Mouse (Mus musculus) kidney, postnatal 14 days (tissue): ENCODE measurements at regions not wholly inside any gene's neighbourhood (a gene's known extent, or its start where the extent isn't known, plus 50 kb on each side); places are given as distances from the start of the nearest gene placed in this dataset.

ENCODE experiments used
- DNase-seq: peaks from one replicate; pipeline ENCODE4 v3.0.0; 2022; ENCODE audit warnings: mixed read lengths

DNA sequence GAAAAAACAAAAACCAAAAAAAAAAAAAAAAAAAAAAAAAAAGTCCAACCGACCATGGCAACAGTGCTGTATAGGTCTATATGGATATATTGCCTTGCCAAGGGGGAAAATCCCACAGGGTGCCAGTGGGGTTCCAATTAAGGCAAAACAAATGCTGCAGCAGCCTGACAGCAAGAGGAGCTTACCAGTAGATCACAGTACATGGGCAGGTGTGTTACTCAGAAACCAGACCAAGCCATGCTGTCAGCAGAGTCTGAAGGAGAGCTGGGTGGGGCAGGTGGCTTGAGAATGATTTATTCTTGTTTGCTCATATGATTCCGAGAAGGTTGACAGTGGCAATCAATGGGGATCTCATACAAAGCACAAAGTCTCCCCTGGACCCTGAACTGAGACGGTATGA lies 645.5 kb downstream of the Nedd1 start:
- no peak for DNase-seq

DNA sequence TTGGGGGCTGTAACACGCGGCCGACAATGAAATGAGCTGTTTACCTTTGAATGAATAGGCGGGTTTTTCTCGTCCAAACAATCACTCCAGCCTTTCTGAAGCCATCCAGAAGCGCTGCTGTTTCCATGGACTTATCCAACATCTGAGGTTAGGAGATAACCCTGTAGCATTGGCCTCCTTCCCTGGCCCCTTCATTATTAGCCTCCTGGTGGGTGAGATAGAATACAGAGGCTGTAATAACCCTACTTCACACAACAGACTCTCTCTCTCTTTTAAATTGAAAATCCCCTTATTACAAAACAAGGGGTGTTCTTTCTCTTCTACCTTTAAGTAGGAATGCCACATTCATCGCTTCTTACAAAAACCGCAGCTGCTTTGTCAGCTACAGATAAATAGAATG lies 646.8 kb downstream of the Nedd1 start:
- DNase-seq = no peak

DNA sequence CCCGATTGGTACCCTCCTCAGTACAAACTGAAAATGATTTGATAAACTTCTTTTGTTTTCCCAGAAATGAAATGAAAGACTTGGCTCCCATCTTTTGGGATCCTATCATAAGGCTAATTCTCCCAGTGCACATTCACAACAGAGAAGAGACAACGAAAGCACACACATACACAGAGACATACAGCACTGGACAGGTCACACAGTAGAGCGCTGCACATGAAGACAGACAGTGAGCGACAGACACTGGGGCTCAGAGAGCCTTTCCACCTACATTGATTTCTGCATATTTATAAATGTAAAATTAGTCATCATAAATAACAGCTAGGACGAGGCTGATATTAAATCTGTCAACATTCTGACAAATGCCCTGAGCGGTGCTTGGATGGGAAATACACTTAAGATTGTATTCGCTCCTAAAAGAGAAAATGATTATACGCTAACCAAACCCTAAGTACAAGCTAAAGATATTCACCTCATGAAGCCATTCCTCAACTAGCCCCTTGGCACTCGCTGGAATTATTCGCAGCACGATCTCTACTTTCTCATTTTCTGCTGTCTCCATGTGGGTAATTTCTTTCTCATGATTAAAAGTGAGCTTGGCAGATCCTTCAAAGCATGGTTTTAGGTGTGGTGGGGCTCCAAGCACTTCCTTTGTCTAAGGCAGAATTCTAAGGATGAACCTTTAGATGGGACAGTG lies 647.4 kb downstream of the Nedd1 start:
- DNase-seq = no peak

DNA sequence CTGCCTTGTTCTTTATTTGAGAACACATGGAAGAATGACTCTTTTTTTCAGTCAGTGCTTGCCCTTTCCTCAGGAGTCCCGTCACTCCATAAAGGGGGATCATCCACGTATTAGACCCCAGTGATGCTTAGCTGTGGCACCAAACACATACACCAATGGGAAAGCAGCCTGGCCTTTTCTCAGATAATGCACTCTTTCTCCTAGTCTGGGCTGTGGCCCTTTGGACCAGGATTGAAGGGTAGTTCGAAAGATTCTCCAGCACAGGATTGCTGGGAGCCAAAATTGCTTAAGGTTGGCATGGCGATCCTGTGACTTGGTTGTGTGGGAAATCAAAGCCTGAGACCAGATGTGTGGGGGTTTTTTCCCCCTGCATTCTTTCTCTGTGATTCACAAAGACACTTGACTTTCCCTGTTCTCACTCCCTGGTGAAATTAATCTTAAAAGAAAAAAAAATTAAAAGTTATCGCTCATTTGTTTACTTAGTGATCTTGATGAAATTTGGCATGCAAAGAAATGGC lies 648.3 kb downstream of the Nedd1 start:
- DNase-seq = no peak

DNA sequence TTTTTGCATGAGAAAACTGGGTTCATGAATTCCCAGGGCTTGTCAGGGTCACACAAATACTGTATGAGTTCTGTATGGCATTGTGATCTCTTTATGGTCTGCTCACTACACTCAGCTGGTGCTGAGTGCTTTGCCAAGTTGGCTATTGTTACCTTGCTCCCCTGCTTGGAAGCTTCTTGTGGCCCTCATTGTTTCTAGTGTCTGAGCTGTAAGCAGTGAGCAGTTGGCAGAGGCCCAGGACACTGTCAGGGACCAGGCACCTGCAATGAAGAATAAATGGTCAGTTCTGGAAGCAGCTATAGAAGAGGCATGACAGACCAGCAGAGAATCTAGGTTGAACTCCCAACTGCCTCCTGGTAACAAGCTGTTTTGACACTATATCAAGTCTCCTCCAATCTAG lies 677.4 kb downstream of the Nedd1 start:
- no peak for DNase-seq

DNA sequence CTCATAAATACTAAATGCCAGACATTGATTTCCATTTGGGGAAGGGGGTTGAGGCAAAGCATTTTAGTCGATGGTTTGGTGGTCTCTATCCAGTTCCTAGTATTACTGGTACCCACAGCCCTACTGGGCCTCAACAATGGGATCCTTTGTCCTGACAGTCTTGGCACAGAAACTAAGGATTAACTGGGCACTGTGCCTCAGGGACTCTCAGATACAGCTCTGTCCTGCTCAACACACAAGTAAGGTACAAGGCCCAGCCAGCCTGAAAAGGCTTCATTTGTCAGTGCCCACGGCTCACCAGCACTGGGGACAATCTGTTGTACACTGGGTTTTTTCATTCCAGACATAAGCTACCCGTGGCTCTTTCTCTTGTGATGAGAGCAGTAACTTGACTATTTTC lies 686.0 kb downstream of the Nedd1 start:
- no peak for DNase-seq

DNA sequence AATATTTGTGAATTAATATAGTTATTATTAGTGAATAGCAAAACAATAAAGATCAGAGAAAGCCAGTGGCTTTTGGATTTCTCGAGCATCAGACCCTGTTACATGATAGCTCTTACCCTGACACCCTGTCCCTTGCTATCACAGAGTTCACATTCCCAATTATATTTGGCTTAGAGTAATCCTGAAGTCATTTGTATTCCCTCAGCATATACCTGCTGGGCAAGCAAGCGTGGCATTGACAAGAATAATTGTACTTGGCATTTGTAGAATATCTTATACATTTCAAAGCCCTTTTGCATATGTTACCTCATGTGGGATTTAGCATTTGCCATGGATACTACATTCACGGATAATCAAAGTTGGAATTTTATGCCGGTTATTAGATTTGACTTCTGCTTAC lies 692.0 kb downstream of the Nedd1 start:
- no peak for DNase-seq

DNA sequence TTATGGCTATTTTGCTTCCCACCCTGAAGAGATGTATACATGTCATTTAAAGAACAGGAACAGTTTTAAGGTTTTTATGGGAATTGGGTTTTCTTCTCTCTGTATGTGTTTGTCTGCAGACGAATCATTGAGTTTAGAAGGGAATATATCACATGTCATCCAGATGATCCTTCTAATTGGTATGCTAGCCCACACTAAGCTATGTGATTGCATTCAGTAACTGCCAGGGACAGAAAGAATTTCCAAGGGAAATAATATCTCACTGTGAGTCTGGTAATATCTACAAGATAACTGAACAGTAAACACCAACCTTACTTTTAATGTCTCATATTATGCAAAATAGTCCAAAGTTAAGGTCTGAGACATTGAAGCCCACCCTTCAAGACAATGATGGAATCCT lies 698.0 kb downstream of the Nedd1 start:
- no peak for DNase-seq

DNA sequence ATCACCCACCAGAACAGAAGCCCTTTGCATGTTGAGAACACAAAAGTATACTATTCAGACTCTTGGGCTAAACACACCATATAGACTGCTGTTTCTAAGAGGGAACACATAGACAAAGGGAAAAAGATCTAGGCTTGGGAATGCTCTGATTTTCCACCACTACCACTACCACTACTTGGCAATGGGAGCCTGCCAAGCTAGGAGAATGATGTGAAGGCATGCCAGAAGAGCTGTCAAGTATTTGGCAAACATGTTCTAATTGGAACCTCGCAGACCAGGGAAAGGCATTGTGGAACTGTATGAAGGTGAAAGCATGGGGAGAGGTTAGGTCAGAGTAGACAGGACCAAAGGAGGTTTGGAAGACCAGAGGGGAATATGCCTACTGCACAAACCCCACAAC lies 701.2 kb downstream of the Nedd1 start:
- no peak for DNase-seq

DNA sequence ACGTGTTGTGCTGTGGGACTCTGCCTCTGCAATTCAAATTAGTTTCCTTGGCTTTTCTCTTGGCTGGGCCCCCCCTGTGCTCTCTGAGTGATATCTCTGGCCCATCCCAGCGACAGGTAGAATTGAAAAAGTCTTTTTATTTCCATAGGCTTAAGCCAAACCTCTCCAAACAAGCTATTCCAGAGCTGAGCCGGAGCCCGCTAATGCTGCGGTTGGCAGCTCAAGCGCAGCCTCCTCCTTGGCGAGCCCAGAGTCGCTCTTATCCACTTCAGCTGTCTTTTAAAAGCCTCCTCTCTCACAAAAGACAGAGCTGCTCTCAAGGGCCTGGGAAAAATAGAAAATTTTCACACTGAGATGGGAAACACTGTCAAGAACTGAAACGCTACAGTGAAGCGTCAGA lies 712.7 kb downstream of the Nedd1 start:
- DNase-seq = no peak

DNA sequence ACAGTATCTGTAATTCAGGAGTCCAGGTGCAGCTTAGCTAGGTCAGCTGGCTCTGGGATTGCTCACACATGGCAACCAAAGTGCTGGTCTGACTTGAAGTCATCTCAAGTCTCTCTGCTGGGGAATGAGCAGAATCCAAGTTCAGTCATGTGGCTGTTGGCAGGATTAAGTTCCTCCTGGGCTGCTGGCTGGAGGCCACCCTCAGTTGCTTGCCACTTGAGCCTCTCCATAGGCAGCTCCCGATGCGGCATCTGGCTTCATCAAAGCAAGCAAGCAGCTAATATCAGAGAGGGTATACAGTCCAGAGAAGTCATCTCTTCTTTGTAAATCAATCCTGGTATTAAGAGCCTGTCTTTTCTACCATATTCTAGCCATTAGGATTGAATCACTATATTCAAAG lies 714.3 kb downstream of the Nedd1 start:
- DNase-seq = no peak

DNA sequence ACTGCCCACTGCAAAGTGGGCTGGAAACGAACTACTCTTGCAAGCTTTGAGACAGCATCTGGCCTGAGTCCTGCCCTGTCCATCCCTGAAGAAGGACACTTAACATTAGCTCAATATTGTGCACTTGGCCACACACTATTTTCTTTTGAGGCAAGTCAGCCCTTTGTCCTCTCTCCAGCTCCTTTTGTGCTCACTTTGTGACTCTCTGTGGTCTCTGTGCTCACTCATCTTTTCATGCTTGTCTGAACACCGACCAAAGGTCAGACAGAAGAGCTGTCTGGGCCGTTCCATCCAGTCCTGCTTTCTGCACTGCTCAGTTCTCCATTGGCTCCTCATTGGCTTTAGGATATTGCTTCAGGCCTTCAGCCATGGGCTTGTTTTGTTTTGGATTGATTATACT lies 715.8 kb downstream of the Nedd1 start:
- peak; percentile 15 for DNase-seq

DNA sequence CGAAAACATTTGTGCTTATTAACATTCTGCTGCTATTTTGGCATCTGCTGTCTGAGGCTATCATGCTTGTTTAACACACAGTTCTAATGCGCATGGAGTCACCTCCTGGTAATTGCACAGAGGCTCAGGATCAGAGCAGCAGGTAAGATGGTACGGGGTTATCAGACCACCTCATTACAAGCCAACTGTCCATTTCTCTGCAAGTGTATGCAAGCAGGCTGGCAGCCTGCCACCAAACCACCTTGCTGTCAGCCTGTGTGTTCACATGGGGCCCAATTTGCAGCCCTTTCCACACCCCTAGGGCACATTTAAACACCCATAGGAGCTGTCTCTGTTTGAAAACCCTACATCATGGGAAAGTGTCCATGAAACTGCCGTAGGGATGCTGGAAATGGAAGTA lies 731.2 kb downstream of the Nedd1 start:
- DNase-seq = no peak

DNA sequence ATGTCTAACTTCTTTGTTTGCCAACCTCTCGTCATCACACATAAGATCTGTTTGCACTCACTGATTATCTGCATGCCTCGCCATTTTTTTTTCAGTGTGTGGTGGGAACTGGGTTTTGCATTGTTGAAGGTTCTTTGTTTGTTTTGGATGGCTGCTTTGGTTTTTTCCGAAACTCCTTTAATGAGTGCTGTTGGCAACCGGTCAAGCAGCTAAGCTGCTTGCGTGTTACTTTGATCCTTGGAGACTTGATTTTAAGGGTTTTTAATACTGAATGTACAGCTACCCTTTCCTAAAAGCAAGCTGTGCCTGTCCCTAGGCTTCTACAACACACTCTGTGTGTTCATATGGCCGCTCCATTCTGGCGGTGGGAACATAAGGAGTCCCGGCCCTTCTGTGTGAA lies 733.9 kb downstream of the Nedd1 start:
- peak; percentile 40 for DNase-seq

DNA sequence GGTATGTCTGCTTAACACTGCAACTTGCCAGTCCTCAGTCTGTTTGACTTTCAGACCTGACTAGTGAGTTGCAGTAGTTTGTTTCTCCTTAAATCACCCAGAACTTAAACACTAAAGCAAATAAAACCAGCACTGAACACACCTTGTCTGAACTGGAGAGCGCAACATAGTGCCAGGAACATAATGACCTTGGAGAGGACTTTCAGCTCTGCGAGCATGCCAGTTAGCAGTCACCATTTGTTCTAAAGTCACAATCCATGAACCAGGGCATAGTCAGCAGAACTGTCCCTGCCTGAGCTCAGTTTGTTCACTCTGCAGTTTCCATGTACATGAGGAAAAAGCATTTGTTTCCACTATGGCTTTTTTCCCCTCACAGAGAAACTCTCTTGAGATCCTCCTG lies 742.4 kb downstream of the Nedd1 start:
- DNase-seq = peak; percentile 29

DNA sequence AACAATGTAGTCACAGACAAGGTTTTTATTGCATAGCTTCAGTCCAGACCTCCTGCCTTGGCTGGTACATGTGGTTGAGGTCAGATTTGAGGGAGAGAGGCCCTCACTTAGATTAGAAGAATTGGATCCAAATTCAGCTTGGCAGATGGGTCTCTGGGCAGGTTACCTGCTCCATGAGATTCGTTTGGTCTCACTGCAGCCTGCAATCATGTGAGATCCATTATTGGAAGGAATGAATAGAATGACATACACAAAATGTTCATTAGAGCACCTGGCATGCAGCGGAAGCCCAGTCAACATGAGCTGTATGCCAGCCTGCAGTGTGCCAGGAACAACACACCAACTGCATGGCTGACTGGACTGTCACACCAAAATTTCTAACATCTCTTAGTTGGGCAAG lies 750.3 kb downstream of the Nedd1 start:
- no peak for DNase-seq

DNA sequence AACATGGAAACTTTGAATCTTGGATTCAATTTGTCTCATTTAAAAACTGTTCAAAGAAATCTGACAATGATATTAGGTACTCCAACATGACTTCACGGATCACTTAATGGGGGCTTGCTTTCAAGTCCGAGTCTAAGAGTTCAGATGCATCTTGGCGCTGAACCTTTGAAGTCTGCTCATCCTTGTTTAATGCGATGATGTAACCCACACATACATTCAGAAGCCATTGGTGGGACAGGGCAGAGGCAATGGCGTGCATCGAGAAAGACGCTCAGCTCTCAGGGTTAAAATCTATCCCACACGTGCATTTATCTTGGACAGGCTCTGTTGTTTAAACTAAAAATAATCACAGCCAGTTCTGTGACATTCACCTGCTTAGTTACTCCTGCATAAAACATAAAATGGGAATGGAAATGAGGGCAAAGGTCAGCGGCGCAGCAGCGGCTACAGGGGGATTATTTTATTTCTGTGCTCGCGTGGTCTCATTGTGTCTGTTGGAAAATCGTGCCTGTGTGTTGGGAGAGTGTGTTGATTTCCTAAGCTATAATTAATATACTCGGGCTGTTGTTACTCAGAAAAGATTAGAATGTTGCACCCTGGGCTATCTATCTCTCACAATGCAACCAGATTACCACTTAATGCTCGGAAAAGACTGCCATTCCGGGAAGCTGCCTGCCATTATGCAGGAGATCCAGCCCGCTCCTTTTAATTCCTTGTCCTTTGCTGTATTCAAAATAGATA lies 754.5 kb downstream of the Nedd1 start:
- no peak for DNase-seq

DNA sequence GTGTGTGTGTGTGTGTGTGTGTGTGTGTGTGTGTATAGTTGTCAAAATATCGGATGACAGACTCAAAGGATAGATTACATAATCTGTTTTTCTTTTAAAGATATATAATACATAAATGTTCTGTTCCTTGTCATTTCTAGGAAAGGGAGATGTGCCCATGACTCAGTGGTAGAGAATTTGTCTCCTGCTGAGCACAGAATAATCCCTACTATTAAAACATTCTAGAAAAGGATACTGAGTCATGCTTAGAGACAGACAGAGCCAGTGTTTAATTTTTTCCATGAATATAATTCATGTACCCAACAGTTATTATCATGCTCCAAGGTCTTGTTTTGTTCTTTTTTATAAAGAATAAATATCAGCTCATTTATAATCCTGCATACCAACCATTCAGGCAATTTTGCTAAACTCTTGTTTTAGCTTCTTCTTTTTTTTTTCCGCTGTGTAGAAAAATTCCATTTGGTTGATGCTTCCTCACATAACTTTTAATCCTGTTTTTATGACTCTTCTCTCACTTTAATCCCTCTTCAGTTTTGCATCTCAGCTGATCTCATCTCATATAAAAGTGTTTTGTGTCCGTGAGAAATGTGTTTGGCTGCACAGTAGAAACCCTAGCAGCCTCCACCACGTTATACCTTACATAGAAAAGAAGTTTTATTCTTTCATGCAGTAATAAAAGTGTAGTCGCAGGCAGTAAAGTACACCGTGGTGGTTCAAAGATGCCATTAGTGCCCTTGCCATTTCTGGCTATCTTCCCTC lies 762.3 kb downstream of the Nedd1 start:
- no peak for DNase-seq

DNA sequence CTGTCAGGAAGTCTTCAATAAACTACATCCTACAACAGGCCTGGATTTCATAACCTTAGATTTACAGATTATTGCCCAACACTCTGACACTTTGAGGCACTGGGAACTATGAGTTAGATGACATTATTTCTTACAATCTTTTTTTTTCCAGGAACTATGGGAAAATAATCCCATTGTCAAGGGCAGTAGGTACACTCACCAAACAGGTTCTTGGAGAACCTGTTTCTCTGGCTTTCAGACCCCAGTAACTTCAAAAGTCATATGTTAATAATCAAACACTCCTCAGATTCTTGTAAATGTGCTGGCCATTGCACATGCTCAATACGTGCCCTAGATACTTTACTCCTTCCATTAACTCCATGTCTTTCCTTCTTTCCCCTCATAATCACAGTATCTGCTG lies 769.1 kb downstream of the Nedd1 start:
- peak; percentile 15 for DNase-seq

DNA sequence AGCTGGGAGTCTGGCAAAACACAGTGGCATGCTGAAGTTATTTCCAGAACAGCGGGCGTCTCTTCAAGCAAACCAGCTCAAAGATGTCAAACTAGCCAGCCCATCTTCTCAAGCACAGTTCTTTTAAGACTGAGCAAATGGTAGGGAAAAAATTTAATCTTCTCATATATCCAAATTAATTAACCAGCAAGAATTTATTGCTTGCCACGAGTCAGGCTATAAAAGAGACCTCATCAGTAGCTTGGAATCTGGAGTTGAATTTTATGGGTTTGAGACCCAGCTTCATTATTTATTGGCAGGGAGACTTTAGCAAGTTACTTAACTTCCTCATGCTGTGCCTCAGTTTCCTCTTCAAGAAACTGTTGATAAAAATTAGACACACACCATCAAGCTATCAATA lies 742.5 kb upstream of the Tmpo start:
- no peak for DNase-seq

DNA sequence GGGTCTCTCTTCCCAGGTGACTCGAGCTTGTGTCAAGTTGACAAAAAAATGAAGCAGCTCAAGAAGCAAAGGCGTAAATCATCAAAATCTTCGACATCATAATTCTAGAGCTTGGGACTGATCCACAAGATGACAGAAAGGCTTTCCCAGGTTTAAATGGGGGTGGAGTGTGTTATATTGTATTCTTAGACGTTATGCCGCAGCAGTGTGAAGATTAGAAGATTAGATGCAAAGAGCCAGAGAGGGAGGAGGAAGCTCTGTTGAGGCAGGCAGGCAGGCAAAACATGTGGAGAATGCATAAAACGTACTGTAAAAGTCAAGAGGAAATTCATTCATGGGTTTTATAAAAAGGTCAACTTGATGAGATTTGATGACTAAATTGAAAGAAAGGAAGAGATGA lies 708.7 kb upstream of the Tmpo start:
- no peak for DNase-seq

DNA sequence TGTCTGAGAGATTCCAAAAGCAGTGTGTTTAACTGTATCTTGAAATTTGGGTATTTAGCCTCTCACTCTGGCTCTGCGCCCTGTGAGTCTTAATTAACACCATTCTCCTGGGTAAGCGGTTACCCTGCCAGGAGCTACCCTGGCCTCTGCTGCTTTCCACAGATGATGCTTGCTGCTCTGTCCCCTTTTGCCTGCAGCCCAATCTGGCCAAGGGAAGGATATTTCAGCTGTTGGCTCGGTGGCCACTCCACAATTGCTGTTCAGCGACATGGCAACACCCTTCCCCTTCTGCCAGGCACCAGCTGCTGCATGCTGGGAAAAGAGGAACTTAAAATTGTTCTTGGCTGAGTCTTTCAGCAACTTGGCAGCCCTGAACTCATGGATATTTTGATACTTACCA lies 707.4 kb upstream of the Tmpo start:
- no peak for DNase-seq

DNA sequence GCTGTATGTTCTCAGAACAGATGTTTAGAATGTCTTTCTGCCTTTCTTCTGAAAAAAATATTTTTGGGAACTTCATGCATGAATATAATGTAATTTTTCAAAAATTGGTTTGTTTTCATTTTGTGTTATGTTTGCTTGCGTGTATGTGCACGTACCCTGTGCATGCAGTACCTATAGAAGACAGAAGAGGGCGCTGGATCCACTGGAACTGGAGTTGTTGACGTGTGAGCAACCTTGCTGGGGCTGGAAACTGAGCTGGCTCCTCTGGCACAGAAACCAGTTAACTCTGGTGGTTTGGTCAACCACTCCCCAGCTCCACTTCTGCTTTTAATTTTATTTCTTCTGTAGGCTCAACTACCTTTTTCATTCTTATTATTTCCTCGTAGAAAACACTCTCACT lies 702.0 kb upstream of the Tmpo start:
- DNase-seq = peak; percentile 6

DNA sequence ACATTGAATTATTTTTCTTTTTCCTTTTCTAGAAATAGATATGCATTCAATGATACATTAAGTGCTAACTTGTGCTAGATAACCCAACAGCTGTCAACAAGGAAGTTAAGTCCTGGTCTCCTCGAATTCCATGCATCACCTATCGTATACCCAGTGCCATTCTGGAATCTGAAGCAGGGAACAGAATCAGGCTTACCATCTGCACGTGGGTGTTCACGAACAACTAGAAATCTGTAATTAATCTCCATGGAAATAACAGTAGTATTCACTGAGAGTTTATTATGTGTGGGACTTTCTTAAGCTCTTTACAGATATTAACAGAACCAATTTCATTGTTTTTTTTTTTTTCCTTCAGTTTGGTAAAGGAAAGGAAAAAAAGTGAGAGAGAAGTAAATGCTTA lies 701.4 kb upstream of the Tmpo start:
- DNase-seq = no peak
